Mouse (Mus musculus) bone marrow macrophage, adult 2 months (primary cell): ENCODE results near the gene Hist1h4h.

ENCODE experiments used
- CTCF ChIP-seq: IDR thresholded peaks from 2 replicates; pipeline ENCODE4 v1.5.1; 2012; ENCODE audit warnings: low read depth, mild to moderate bottlenecking, low read length, moderate library complexity
- POLR2A ChIP-seq: IDR thresholded peaks from 2 replicates; pipeline ENCODE4 v1.6.1; 2012; ENCODE audit warnings: mild to moderate bottlenecking, low read depth, low read length, borderline replicate concordance

- no peak for TF ChIP-seq CTCF
- no peak for TF ChIP-seq POLR2A
Measured at GRCm38 (mm10) chr13:23502916-23503315, 27.9 kb upstream of the Hist1h4h start.
